Mouse (Mus musculus): Measurements from ENCODE around the gene Ermp1. TPM values are rescaled to one million over a fixed set of nuclear protein-coding genes. Genes with fewer than 3 reads are reported as not detected.

Ermp1 gene
- polyA plus RNA-seq, 1 experiment from 2014 or later, result 10.0 TPM

GRCm38 (mm10) chr19:29676479-29677193, 28.4 kb upstream of the Ermp1 start:
- Histone ChIP-seq H3K9ac (ENCODE audit: low read depth, low read length) (no peak overlapping the region), H3K4me1 (ENCODE audit: control insufficient read depth, low read depth, low read length) (no peaks in the 10 kb centered on the region; the same call in 1 of the 2 replicates), H3K9me3 (replicated peaks; ENCODE audit: control insufficient read depth, low read length) (no peaks in the 10 kb centered on the region), H3K27me3 (ENCODE audit: control insufficient read depth, insufficient read depth, low read depth, low read length) (no peaks in the 10 kb centered on the region), H3K4me2 (ENCODE audit: low read depth, low read length) (no peak overlapping the region), H3K36me3 (ENCODE audit: control insufficient read depth, insufficient read depth) (no peaks in the 10 kb centered on the region), H3K27ac (ENCODE audit: low read length) (no peak overlapping the region), H3K4me3 (ENCODE audit: low read depth, low read length) (no peak overlapping the region)
- ATAC-seq (ENCODE audit: low read depth), result no peak
- WGBS (ENCODE audit: insufficient replicate concordance), result 77% methylated on average over 10 of the region's 10 CpGs

DNA sequence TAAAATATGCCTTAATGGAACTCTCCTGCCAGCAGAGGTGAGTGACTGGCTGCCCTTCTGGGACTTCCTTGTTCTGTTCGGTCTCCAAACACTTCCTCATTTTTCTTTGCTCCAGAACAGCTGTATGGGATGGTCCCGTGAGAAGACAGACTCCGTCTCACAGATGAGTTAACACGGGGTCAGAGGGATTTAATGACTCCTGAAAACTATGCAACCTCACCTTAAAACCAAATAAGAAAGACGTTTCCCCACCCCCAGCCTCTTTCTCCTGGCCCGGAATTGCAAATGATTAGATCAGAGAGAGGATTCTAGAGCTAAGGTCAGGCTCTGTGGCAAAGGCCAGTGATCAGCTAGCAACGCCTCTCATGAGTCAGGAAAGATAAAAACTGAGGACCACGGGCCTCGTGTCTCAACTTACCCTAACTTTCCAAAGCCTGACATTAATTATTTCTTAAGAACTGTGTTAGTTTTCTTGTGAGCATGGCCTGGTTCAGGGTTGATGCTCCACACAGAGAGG, 27.4 kb upstream of the Ermp1 start:
- Histone ChIP-seq H3K4me3 (ENCODE audit: low read depth, low read length) (no peak overlapping the region), H3K9ac (ENCODE audit: low read depth, low read length) (no peak overlapping the region), H3K36me3 (ENCODE audit: control insufficient read depth, insufficient read depth) (no peaks in the 10 kb centered on the region), H3K4me2 (ENCODE audit: low read depth, low read length) (no peak overlapping the region), H3K27me3 (ENCODE audit: control insufficient read depth, insufficient read depth, low read depth, low read length) (no peaks in the 10 kb centered on the region), H3K27ac (ENCODE audit: low read length) (no peak overlapping the region), H3K4me1 (ENCODE audit: control insufficient read depth, low read depth, low read length) (no peaks in the 10 kb centered on the region; the same call in 1 of the 2 replicates), H3K9me3 (replicated peaks; ENCODE audit: control insufficient read depth, low read length) (no peaks in the 10 kb centered on the region)
- WGBS (ENCODE audit: insufficient replicate concordance), result 20% methylated on average over 9 of the region's 9 CpGs
- no peak for ATAC-seq (ENCODE audit: low read depth)

DNA sequence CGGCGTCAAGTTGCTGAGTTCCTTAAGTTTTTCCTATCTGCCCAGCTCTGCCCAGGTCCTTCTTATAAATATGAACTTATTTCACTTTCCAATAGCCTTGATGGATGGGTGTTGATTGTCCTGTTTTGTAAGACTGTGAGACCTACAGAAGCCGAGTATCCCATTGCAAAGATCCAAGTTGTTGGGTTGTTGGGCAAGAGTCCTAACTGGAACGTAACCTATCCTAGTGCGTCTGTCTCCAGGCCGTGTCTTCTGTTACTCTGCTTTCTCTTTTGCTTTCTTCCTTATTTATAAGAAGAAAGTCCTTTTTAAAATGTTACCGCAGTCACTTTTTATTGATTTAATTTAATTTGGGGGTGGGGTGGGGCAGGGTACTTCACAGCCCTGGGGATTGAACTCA, 26.7 kb upstream of the Ermp1 start:
- Histone ChIP-seq H3K36me3 (ENCODE audit: control insufficient read depth, insufficient read depth) (no peaks in the 10 kb centered on the region), H3K4me1 (ENCODE audit: control insufficient read depth, low read depth, low read length) (no peaks in the 10 kb centered on the region; the same call in 1 of the 2 replicates), H3K27me3 (ENCODE audit: control insufficient read depth, insufficient read depth, low read depth, low read length) (no peaks in the 10 kb centered on the region), H3K4me3 (ENCODE audit: low read depth, low read length) (no peak overlapping the region), H3K9me3 (replicated peaks; ENCODE audit: control insufficient read depth, low read length) (no peaks in the 10 kb centered on the region), H3K4me2 (ENCODE audit: low read depth, low read length) (no peak overlapping the region), H3K27ac (ENCODE audit: low read length) (no peak overlapping the region), H3K9ac (ENCODE audit: low read depth, low read length) (no peak overlapping the region)
- 78% methylated on average over 7 of the region's 7 CpGs for WGBS (ENCODE audit: insufficient replicate concordance)
- no peak for ATAC-seq (ENCODE audit: low read depth)

DNA sequence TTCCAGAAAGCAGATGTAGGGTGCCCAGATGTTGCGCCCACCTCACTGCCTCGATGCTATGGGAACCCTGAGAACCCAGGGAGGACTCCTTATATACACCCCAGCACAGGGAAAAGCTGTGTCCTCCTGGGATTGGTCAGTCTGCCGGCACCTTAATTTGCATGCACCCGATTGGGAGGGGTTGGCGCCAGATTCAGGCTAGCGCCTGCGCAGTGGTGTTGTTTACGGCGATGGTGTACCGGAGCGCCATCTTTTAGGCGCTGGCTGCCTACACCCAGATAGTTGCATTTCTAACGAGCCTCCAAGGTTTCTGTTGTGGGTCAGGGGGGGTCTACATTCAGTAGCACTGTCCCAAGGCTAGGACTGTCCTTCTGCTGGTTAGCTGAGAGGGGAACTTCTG, 24.4 kb upstream of the Ermp1 start:
- H3K27ac ChIP-seq (ENCODE audit: low read length), result no peak overlapping the region
- no peak for ATAC-seq (ENCODE audit: low read depth)
- 82% methylated on average over 13 of the region's 13 CpGs for WGBS (ENCODE audit: insufficient replicate concordance)
- H3K9me3 ChIP-seq (replicated peaks; ENCODE audit: control insufficient read depth, low read length), result no peaks in the 10 kb centered on the region
- no peaks in the 10 kb centered on the region for H3K27me3 ChIP-seq (ENCODE audit: control insufficient read depth, insufficient read depth, low read depth, low read length)
- no peak overlapping the region for H3K9ac ChIP-seq (ENCODE audit: low read depth, low read length)
- no peak overlapping the region for H3K4me3 ChIP-seq (ENCODE audit: low read depth, low read length)
- no peaks in the 10 kb centered on the region; the same call in 1 of the 2 replicates for H3K4me1 ChIP-seq (ENCODE audit: control insufficient read depth, low read depth, low read length)
- H3K36me3 ChIP-seq (ENCODE audit: control insufficient read depth, insufficient read depth), result no peaks in the 10 kb centered on the region
- H3K4me2 ChIP-seq (ENCODE audit: low read depth, low read length), result no peak overlapping the region

GRCm38 (mm10) chr19:29671160-29671559, 22.9 kb upstream of the Ermp1 start:
- Histone ChIP-seq H3K4me2 (ENCODE audit: low read depth, low read length) (no peak overlapping the region), H3K27me3 (ENCODE audit: control insufficient read depth, insufficient read depth, low read depth, low read length) (no peaks in the 10 kb centered on the region), H3K4me1 (ENCODE audit: control insufficient read depth, low read depth, low read length) (peaks cover 6% of the 10 kb centered on the region), H3K9ac (ENCODE audit: low read depth, low read length) (no peak overlapping the region), H3K27ac (ENCODE audit: low read length) (no peak overlapping the region), H3K4me3 (ENCODE audit: low read depth, low read length) (no peak overlapping the region), H3K9me3 (replicated peaks; ENCODE audit: control insufficient read depth, low read length) (no peaks in the 10 kb centered on the region), H3K36me3 (ENCODE audit: control insufficient read depth, insufficient read depth) (no peaks in the 10 kb centered on the region)
- ATAC-seq (ENCODE audit: low read depth), result no peak
- WGBS (ENCODE audit: insufficient replicate concordance), result 64% methylated on average over 2 of the region's 2 CpGs

GRCm38 (mm10) chr19:29670247-29670646, 22.0 kb upstream of the Ermp1 start:
- Histone ChIP-seq H3K27me3 (ENCODE audit: control insufficient read depth, insufficient read depth, low read depth, low read length) (no peaks in the 10 kb centered on the region), H3K9me3 (replicated peaks; ENCODE audit: control insufficient read depth, low read length) (no peaks in the 10 kb centered on the region), H3K4me2 (ENCODE audit: low read depth, low read length) (no peak overlapping the region), H3K27ac (ENCODE audit: low read length) (no peak overlapping the region), H3K36me3 (ENCODE audit: control insufficient read depth, insufficient read depth) (no peaks in the 10 kb centered on the region), H3K4me3 (ENCODE audit: low read depth, low read length) (no peak overlapping the region), H3K4me1 (ENCODE audit: control insufficient read depth, low read depth, low read length) (peaks cover 6% of the 10 kb centered on the region), H3K9ac (ENCODE audit: low read depth, low read length) (no peak overlapping the region)
- no peak for ATAC-seq (ENCODE audit: low read depth)
- 70% methylated on average over 6 of the region's 6 CpGs for whole genome bisulfite sequencing (ENCODE audit: insufficient replicate concordance)

- Histone ChIP-seq H3K27me3 (ENCODE audit: control insufficient read depth, insufficient read depth, low read depth, low read length) (no peaks in the 10 kb centered on the region), H3K36me3 (ENCODE audit: control insufficient read depth, insufficient read depth) (no peaks in the 10 kb centered on the region), H3K27ac (ENCODE audit: low read length) (no peak overlapping the region), H3K9ac (ENCODE audit: low read depth, low read length) (no peak overlapping the region), H3K4me1 (ENCODE audit: control insufficient read depth, low read depth, low read length) (peaks cover 6% of the 10 kb centered on the region), H3K9me3 (replicated peaks; ENCODE audit: control insufficient read depth, low read length) (no peaks in the 10 kb centered on the region), H3K4me3 (ENCODE audit: low read depth, low read length) (no peak overlapping the region), H3K4me2 (ENCODE audit: low read depth, low read length) (no peak overlapping the region)
- ATAC-seq (ENCODE audit: low read depth), result peak; percentile 13; the same call in 1 of the 2 replicates
- WGBS (ENCODE audit: insufficient replicate concordance), result 54% methylated on average over 7 of the region's 7 CpGs
These were observed 19.9 kb upstream of the Ermp1 start for GRCm38 (mm10) chr19:29668135-29668534.

DNA sequence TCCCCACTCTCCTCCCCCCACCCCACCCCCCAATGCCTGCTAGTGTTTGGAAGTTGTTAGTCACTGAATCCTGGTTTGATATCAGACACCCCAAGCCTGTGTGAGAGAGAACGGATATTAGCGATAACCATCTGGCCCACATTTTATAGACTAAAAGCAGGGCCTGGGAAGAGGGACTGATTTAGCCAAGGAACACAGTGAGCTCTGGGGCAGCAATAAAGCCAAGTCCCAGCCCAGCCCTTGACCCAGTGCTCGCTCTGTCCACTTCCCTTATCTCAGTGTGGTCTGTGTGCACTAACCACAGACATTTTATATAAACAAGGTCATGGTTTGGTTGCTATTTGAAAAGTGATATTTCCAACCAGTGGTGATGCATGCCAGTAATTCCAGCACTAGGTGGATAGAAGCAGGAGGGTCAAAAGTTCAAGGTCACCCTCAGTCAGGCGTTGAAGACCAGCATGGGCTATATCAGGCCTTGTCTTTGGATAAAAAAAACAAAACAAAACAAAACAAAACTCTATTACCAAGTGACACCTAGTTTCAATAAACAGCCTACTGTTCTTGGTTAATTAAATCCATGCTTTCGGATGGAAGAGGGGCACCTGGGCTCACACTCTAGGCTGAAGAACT, 18.9 kb upstream of the Ermp1 start:
- Histone ChIP-seq H3K4me1 (ENCODE audit: control insufficient read depth, low read depth, low read length) (peaks cover 6% of the 10 kb centered on the region), H3K9ac (ENCODE audit: low read depth, low read length) (no peak overlapping the region), H3K27ac (ENCODE audit: low read length) (no peak overlapping the region), H3K9me3 (replicated peaks; ENCODE audit: control insufficient read depth, low read length) (no peaks in the 10 kb centered on the region), H3K36me3 (ENCODE audit: control insufficient read depth, insufficient read depth) (no peaks in the 10 kb centered on the region), H3K4me2 (ENCODE audit: low read depth, low read length) (no peak overlapping the region), H3K27me3 (ENCODE audit: control insufficient read depth, insufficient read depth, low read depth, low read length) (no peaks in the 10 kb centered on the region), H3K4me3 (ENCODE audit: low read depth, low read length) (no peak overlapping the region)
- peak; percentile 37; the same call in 1 of the 2 replicates for ATAC-seq (ENCODE audit: low read depth)
- WGBS (ENCODE audit: insufficient replicate concordance), result 47% methylated on average over 5 of the region's 5 CpGs

DNA sequence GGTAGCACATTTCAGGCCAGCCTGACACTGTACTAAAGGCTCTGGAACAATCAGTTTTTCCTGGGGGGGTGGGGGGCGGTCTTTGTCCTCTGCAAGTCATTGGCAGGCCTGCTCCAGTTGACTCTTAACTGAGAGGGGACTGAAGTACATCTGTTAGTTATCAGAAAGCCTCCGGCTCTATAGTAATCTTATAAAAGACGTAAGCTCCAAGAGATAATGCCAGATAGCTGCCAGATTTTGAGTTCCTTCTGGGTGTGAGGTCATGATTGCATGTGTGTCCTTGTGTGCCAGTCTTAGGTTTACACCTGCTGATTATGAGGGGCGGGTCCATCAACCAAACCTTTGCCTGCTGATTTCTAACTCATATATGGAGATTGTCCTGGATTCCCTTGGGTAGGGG, 17.9 kb upstream of the Ermp1 start:
- ATAC-seq (ENCODE audit: low read depth), result no peak
- WGBS (ENCODE audit: insufficient replicate concordance), result 39% methylated on average over 4 of the region's 4 CpGs
- Histone ChIP-seq H3K9ac (ENCODE audit: low read depth, low read length) (no peak overlapping the region), H3K4me1 (ENCODE audit: control insufficient read depth, low read depth, low read length) (peaks cover 6% of the 10 kb centered on the region), H3K36me3 (ENCODE audit: control insufficient read depth, insufficient read depth) (no peaks in the 10 kb centered on the region), H3K9me3 (replicated peaks; ENCODE audit: control insufficient read depth, low read length) (no peaks in the 10 kb centered on the region), H3K27me3 (ENCODE audit: control insufficient read depth, insufficient read depth, low read depth, low read length) (no peaks in the 10 kb centered on the region), H3K4me2 (ENCODE audit: low read depth, low read length) (no peak overlapping the region), H3K27ac (ENCODE audit: low read length) (no peak overlapping the region), H3K4me3 (ENCODE audit: low read depth, low read length) (no peak overlapping the region)
